ENCODE assay signal across 21 mouse cellular contexts in the genomic region with DNA sequence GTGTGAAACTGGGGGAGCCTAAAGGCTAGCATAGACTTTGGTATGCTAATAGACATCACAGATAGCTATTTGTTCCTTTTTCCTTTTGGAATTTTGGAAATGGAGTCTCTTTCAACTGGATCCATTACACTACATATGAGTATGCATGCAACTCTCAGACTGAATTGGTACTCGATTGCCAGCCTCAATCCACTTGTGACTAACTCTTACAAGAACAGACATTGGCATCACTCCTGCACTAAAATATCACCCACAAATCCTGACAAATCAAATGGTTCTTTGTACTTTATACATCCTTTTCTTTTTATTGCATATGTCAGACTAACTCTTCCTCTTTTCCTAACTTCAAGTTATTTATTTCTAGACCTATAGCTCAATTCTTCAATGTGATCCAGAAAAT.
"Had no signal": no experiment of that assay in that cellular context is flagged by ENCODE, and none has a peak within 500 bp of the region (broad histone marks: within the 10 kb centered on the region; RNA-seq: fewer than 3 reads in every experiment).

No protein-coding gene starts in this region.

- ATAC-seq: forebrain, embryonic 13.5 days; forebrain, embryonic 14.5 days; forebrain, embryonic 15.5 days; forebrain, embryonic 16.5 days; forebrain, postnatal 0 days had no signal

- DNase-seq: cerebellum, adult 8-10 months; cerebellum, adult 9-10 months; cerebellum, adult 9-11 months; cerebellum, postnatal 10 days; cerebellum, postnatal 14 days; cerebellum, postnatal 25 days; cerebellum, postnatal 36 days; embryo, embryonic 11 days; forebrain, postnatal 0 days; gastrocnemius, adult 2 months; gastrocnemius, postnatal 10 days; gastrocnemius, postnatal 14 days; gastrocnemius, postnatal 25 days; gastrocnemius, postnatal 36 days; heart, adult 11 months; heart, adult 18-20 months; heart, adult 2 months had no signal
